Mouse (Mus musculus): Measurements from ENCODE around the gene Hist1h4n. TPM values are rescaled to one million over a fixed set of nuclear protein-coding genes. Genes with fewer than 3 reads are reported as not detected.
"Not testable (repeated sequence)": the region's sequence is repeated elsewhere in the genome, so short reads cannot be mapped to it uniquely, and the experiment has no call there.

Gene Hist1h4n
- total and polyA plus RNA-seq, 2 experiments from 2014 or later, result 3.7 to 4,675 TPM

GRCm38 (mm10) chr13:21795584-21795983, 36.4 kb downstream of the Hist1h4n start:
- Histone ChIP-seq H3K36me3 (ENCODE audit: insufficient read depth, low read length) (no peaks in the 10 kb centered on the region), H3K4me2 (ENCODE audit: low read depth, low read length) (no peak overlapping the region), H3K4me1 (ENCODE audit: insufficient read depth, low read length) (peaks cover 1% of the 10 kb centered on the region; the same call in 1 of the 2 replicates), H3K9ac (replicated peaks; ENCODE audit: low read length) (no peak overlapping the region), H3K27ac (no peak overlapping the region), H3K9me3 (ENCODE audit: low read length) (no peaks in the 10 kb centered on the region), H3K27me3 (ENCODE audit: insufficient read depth, low read length) (no peaks in the 10 kb centered on the region), H3K4me3 (ENCODE audit: low read length) (no peak overlapping the region)
- WGBS, result 90% methylated on average over 7 of the region's 7 CpGs
- DNase-seq (ENCODE audit: low spot score) (no peak), ATAC-seq (no peak)
- no peak for TF ChIP-seq CTCF (IDR thresholded peaks at IDR 0.05; ENCODE audit: low read depth)

GRCm38 (mm10) chr13:21790601-21791283, 41.3 kb downstream of the Hist1h4n start:
- no peak for ATAC-seq
- no peak for TF ChIP-seq CTCF (IDR thresholded peaks at IDR 0.05; ENCODE audit: low read depth)
- peaks cover 3% of the 10 kb centered on the region; the same call in 1 of the 2 replicates for H3K4me1 ChIP-seq (ENCODE audit: insufficient read depth, low read length)
- H3K9ac ChIP-seq (replicated peaks; ENCODE audit: low read length), result no peak overlapping the region
- peak overlapping the region; percentile 50 for H3K4me2 ChIP-seq (ENCODE audit: low read depth, low read length)
- no peaks in the 10 kb centered on the region for H3K27me3 ChIP-seq (ENCODE audit: insufficient read depth, low read length)
- H3K27ac ChIP-seq, result no peak overlapping the region; the same call in 1 of the 2 replicates
- 10% methylated on average over 16 of the region's 18 CpGs for WGBS
- no peaks in the 10 kb centered on the region for H3K9me3 ChIP-seq (ENCODE audit: low read length)
- H3K36me3 ChIP-seq (ENCODE audit: insufficient read depth, low read length), result no peaks in the 10 kb centered on the region
- no peak overlapping the region for H3K4me3 ChIP-seq (ENCODE audit: low read length)
- peak; percentile 16 for DNase-seq (ENCODE audit: low spot score)

GRCm38 (mm10) chr13:21789925-21790324, 42.1 kb downstream of the Hist1h4n start:
- no peak for DNase-seq (ENCODE audit: low spot score)
- TF ChIP-seq CTCF (IDR thresholded peaks at IDR 0.05; ENCODE audit: low read depth), result no peak

GRCm38 (mm10) chr13:21787760-21788593, 44.0 kb downstream of the Hist1h4n start:
- H3K4me3 ChIP-seq (ENCODE audit: low read length), result peak overlapping the region; percentile 31; the same call in 1 of the 2 replicates
- H3K9me3 ChIP-seq (ENCODE audit: low read length), result no peaks in the 10 kb centered on the region
- peak; percentile 21 for ATAC-seq
- whole genome bisulfite sequencing, result 16% methylated on average over 14 of the region's 21 CpGs
- no peaks in the 10 kb centered on the region for H3K27me3 ChIP-seq (ENCODE audit: insufficient read depth, low read length)
- H3K9ac ChIP-seq (replicated peaks; ENCODE audit: low read length), result no peak overlapping the region; the same call in 1 of the 2 replicates
- no peak for TF ChIP-seq CTCF (IDR thresholded peaks at IDR 0.05; ENCODE audit: low read depth)
- H3K27ac ChIP-seq, result peak overlapping the region; percentile 56; the same call in 1 of the 2 replicates
- H3K4me2 ChIP-seq (ENCODE audit: low read depth, low read length), result peak overlapping the region; percentile 54
- no peaks in the 10 kb centered on the region for H3K36me3 ChIP-seq (ENCODE audit: insufficient read depth, low read length)
- peaks cover 3% of the 10 kb centered on the region; the same call in 1 of the 2 replicates for H3K4me1 ChIP-seq (ENCODE audit: insufficient read depth, low read length)
- DNase-seq (ENCODE audit: low spot score), result peak; percentile 19

More at GRCm38 (mm10) chr13:21789925-21790324, 42.1 kb downstream of the Hist1h4n start:
- Histone ChIP-seq H3K9ac (replicated peaks; ENCODE audit: low read length) (no peak overlapping the region), H3K9me3 (ENCODE audit: low read length) (no peaks in the 10 kb centered on the region), H3K4me3 (ENCODE audit: low read length) (no peak overlapping the region), H3K4me2 (ENCODE audit: low read depth, low read length) (no peak overlapping the region), H3K27me3 (ENCODE audit: insufficient read depth, low read length) (no peaks in the 10 kb centered on the region), H3K4me1 (ENCODE audit: insufficient read depth, low read length) (peaks cover 3% of the 10 kb centered on the region; the same call in 1 of the 2 replicates), H3K36me3 (ENCODE audit: insufficient read depth, low read length) (no peaks in the 10 kb centered on the region), H3K27ac (no peak overlapping the region)
- WGBS, result 68% methylated on average over 6 of the region's 6 CpGs
- no peak for ATAC-seq

GRCm38 (mm10) chr13:21786899-21787629, 44.9 kb downstream of the Hist1h4n start, which contains the start of the genes Hist1h2an and Hist1h2bp:
Gene Hist1h2an, minus strand, starts transcription at chr13:21787218.
Gene Hist1h2bp, plus strand, starts transcription at chr13:21787461.
- DNase-seq (ENCODE audit: low spot score), result peak; percentile 99

More at GRCm38 (mm10) chr13:21786899-21787629, 44.9 kb downstream of the Hist1h4n start, which contains the start of the genes Hist1h2an and Hist1h2bp:
- H3K9ac ChIP-seq (replicated peaks; ENCODE audit: low read length), result peak within 1 kb of the TSS; percentile 35; the same call in 1 of the 2 replicates
- H3K27ac ChIP-seq, result peak within 1 kb of the TSS; percentile 73
- WGBS, result 0% methylated on average over 34 of the region's 63 CpGs
- not testable (repeated sequence) for H3K27me3 ChIP-seq (ENCODE audit: insufficient read depth, low read length); H3K36me3 ChIP-seq (ENCODE audit: insufficient read depth, low read length); H3K9me3 ChIP-seq (ENCODE audit: low read length); H3K4me1 ChIP-seq (ENCODE audit: insufficient read depth, low read length)
- peak within 1 kb of the TSS; percentile 54 for H3K4me2 ChIP-seq (ENCODE audit: low read depth, low read length)
- ATAC-seq, result peak; percentile 96
- peak within 1 kb of the TSS; percentile 31 for H3K4me3 ChIP-seq (ENCODE audit: low read length)

All from hindbrain, postnatal 0 days (tissue).